Mouse (Mus musculus) liver, embryonic 15.5 days (tissue): ENCODE results near the gene Gm11037. TPM values are rescaled to one million over a fixed set of nuclear protein-coding genes. Genes with fewer than 3 reads are reported as not detected.

Experiments
- ATAC-seq: fragments of 200-750 bp; cut with Nextera tagmentation; 2 replicates; pipeline ENCODE4 v1.8.0; 2017; ENCODE audit warnings: moderate number of reproducible peaks, mild to moderate bottlenecking, moderate library complexity; ENCODE audit not compliant: insufficient read depth
- H3K27ac ChIP-seq: fragments of 300-500 bp; sonication (generic); replicated peaks from 2 replicates; pipeline ENCODE4 v1.5.1; 2015; ENCODE audit warnings: mild to moderate bottlenecking, inconsistent platforms
- H3K27me3 ChIP-seq: fragments of 300-500 bp; sonication (generic); 2 replicates; pipeline ENCODE4 v1.6.1; 2015; ENCODE audit warnings: mild to moderate bottlenecking, inconsistent platforms
- H3K36me3 ChIP-seq: fragments of 300-500 bp; sonication (generic); replicated peaks from 2 replicates; pipeline ENCODE4 v1.6.1; 2015; ENCODE audit warnings: moderate library complexity, mild to moderate bottlenecking, inconsistent platforms
- H3K4me1 ChIP-seq: fragments of 300-500 bp; sonication (generic); replicated peaks from 2 replicates; pipeline ENCODE4 v1.6.1; 2015; ENCODE audit warnings: inconsistent platforms
- H3K4me2 ChIP-seq: fragments of 300-500 bp; sonication (generic); 2 replicates; pipeline ENCODE4 v1.6.1; 2015; ENCODE audit warnings: moderate library complexity, mild to moderate bottlenecking, inconsistent platforms
- H3K4me3 ChIP-seq: fragments of 300-500 bp; sonication (generic); replicated peaks from 2 replicates; pipeline ENCODE4 v1.5.1; 2015; ENCODE audit warnings: mild to moderate bottlenecking, inconsistent platforms
- H3K9ac ChIP-seq: fragments of 300-500 bp; sonication (generic); 2 replicates; pipeline ENCODE4 v1.6.1; 2015; ENCODE audit warnings: moderate library complexity, mild to moderate bottlenecking, inconsistent platforms
- H3K9me3 ChIP-seq: fragments of 300-500 bp; sonication (generic); replicated peaks from 2 replicates; pipeline ENCODE4 v1.6.1; 2016; ENCODE audit warnings: inconsistent platforms
- WGBS: fragments of 180-500 bp; shearing (Covaris S2); methylation state at CpG from one replicate; pipeline ENCODE4 v1.1.7; 2015; ENCODE audit warnings: mixed read lengths; ENCODE audit not compliant: insufficient replicate concordance; 5-methylcytosine and 5-hydroxymethylcytosine counted together
- polyA plus RNA-seq: library from polyadenylated mRNA; unstranded; fragments of >200 nt; fragmentation: Nextera tagmentation; extraction: Ambion mirVana; gene quantifications from 2 replicates; pipeline ENCODE4 v1.2.1, GENCODE M21; 2015

Gm11037 gene
- polyA plus RNA-seq, 1 experiment from 2014 or later, result not detected

DNA sequence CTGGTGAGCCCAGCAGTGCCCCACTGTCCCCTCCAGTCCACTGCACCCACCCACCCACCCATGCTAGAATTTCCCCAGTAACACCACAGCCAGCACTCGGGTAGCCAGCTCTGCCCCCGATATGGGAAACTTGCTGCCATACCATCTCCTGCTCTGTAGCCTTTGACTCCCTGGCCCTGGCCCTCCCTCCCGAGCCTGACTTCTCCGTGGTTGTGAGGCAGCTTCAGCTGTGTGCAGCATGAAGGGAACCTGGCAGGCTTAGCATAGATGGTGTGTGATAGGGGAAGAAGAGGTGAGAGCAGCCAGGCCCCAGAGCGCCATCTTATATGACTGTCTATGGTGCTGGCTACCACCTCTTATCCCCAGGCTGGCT is 7.2 kb downstream of the Gm11037 start:
- Histone ChIP-seq H3K27ac (peak overlapping the region; percentile 61; the same call in 1 of the 2 replicates), H3K36me3 (peaks cover 29% of the 10 kb centered on the region), H3K4me1 (peaks cover 63% of the 10 kb centered on the region), H3K9me3 (no peaks in the 10 kb centered on the region), H3K9ac (no peak overlapping the region), H3K27me3 (no peaks in the 10 kb centered on the region), H3K4me3 (no peak overlapping the region), H3K4me2 (no peak overlapping the region)
- WGBS, result 64% methylated on average over 5 of the region's 5 CpGs
- no peak for ATAC-seq

DNA sequence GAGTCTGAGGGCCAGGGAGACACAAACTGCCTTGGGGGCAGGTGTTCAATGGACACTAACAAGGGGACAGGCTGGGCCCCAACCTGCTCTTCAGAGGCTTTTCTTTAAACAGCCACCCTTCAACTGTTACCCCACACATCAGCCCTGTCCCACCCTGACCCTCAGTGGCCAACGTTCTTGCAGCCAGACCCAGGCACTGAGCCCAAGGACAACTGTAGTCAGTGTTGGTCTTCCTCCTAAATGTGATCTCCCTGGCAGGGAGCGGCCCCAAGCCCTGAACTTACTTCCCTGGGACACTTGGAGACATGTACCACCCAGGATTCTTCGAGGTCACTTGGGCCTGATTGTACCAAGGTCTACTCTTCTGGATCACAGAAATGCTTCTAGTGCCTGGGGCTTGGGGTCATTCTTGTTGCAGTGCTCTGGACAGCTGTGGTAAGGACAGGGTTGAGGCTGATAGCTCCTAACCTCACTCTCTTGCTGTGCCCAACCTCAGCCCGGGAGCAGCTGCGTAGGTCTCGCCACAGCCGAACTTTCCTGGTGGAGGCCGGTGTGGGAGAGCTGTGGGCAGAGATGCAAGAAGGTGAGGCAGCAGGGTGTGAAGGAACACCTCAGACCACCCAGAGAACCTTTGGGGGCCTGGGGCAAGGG is 8.2 kb downstream of the Gm11037 start:
- no peak for ATAC-seq
- Histone ChIP-seq H3K27me3 (no peaks in the 10 kb centered on the region), H3K4me1 (peaks cover 55% of the 10 kb centered on the region)

DNA sequence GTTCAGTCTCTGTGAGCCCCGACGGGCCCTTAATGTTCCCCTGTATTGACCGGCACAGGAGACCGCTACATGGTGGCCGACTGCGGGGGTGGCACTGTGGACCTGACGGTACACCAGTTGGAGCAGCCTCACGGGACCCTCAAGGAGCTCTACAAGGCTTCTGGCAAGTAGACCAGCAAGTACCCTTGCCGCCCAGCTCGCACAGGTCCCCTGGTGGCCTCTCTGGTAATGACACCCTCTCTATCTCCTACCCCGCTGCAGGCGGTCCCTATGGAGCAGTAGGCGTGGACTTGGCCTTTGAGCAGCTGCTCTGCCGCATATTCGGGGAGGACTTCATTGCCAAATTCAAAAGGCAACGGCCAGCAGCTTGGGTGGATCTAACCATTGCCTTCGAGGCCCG is 9.3 kb downstream of the Gm11037 start:
- Histone ChIP-seq H3K27ac (peak overlapping the region; percentile 48; the same call in 1 of the 2 replicates), H3K9ac (no peak overlapping the region), H3K9me3 (no peaks in the 10 kb centered on the region), H3K27me3 (no peaks in the 10 kb centered on the region), H3K4me3 (no peak overlapping the region), H3K4me1 (peaks cover 47% of the 10 kb centered on the region), H3K4me2 (peak overlapping the region; percentile 42), H3K36me3 (peaks cover 49% of the 10 kb centered on the region)
- peak; percentile 78 for ATAC-seq
- 25% methylated on average over 18 of the region's 18 CpGs for WGBS

More for the DNA sequence above, 8.2 kb downstream of the Gm11037 start:
- no peaks in the 10 kb centered on the region for H3K9me3 ChIP-seq
- no peak overlapping the region for H3K4me3 ChIP-seq
- WGBS, result 84% methylated on average over 8 of the region's 8 CpGs
- H3K27ac ChIP-seq, result no peak overlapping the region; the same call in 1 of the 2 replicates
- peaks cover 38% of the 10 kb centered on the region for H3K36me3 ChIP-seq
- H3K4me2 ChIP-seq, result no peak overlapping the region
- H3K9ac ChIP-seq, result no peak overlapping the region

DNA sequence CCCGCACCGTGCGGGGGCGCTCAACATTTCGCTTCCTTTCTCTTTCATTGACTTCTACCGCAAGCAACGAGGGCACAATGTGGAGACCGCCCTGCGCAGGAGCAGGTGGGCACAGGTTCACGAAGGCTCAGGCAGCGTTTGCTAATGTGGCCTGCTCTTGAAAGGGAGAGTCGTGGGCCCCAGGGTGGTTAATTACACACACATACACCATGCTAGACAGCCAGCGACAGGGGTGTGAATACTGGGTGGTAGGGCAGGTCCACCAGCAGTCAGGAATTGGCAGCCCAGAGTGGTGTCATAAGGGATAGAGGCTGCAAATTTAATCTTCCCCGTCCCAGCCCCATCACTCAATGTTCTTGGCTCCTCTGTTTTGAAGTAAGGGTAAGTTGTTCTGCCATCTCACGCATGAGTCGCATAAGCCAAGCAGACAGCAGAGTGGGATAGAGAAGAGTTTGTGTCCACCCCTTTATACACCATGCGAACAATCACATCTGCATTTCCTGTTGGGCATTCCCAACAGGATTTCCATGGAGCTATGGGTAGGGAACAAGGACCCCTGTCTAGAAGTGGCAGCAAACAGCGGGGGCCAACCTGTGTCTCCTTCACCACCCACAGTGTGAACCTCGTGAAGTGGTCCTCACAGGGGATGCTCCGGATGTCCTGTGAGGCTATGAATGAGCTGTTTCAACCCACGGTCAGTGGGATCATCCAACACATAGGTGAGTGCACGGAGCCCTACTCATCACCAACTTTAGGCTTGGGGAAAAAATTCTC is 9.9 kb downstream of the Gm11037 start:
- H3K27me3 ChIP-seq, result no peaks in the 10 kb centered on the region
- peak; percentile 10 for ATAC-seq
- WGBS, result 79% methylated on average over 22 of the region's 22 CpGs
- H3K27ac ChIP-seq, result 0 out of 2 replicates have a peak overlapping the region, but pooled peaks have one; percentile 20
- H3K4me3 ChIP-seq, result no peak overlapping the region
- peaks cover 55% of the 10 kb centered on the region for H3K36me3 ChIP-seq
- H3K4me1 ChIP-seq, result peaks cover 43% of the 10 kb centered on the region
- H3K9ac ChIP-seq, result no peak overlapping the region
- H3K9me3 ChIP-seq, result no peaks in the 10 kb centered on the region
- peak overlapping the region; percentile 42 for H3K4me2 ChIP-seq

DNA sequence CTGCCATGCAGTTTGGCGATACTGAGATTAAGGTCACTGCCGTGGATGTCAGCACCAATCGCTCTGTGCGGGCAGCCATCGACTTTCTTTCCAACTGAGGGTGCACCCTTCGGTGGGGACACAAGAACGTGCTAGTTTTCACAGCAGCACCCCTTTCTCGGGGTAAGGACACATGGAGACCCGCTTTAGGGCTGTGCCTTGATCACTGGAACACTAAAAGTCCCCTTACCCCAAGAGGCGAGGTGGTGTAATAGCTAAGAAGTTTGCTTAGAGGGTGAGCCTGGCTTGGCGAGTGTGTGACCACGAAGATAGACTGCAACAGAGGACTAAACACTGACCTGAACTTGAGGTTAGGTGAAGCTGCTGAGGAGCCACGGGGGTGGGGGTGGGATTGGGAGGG is 11.8 kb downstream of the Gm11037 start:
- Histone ChIP-seq H3K9ac (no peak overlapping the region), H3K36me3 (peaks cover 75% of the 10 kb centered on the region), H3K27ac (no peak overlapping the region), H3K4me2 (no peak overlapping the region), H3K9me3 (no peaks in the 10 kb centered on the region), H3K4me1 (peaks cover 31% of the 10 kb centered on the region), H3K27me3 (no peaks in the 10 kb centered on the region), H3K4me3 (no peak overlapping the region)
- 75% methylated on average over 13 of the region's 13 CpGs for WGBS
- ATAC-seq, result no peak

DNA sequence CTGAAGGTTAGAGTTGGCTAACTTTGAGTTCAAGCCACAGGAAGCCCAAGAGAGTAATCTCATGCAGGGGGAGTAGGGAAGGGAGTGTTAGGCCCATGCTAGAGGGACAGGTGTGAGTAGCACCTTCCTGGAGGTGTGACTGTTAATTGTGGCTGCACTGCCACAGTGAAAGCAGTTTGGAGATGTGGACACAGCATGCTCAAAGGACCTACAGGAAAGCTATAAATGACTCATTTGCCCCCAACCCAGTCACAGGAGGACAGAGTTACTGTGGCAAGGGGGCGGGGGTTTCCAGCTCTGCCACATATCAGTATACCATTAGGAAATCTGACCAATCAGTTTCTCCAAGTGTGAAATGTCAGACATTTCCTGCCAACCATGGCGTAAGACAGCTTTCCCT is 12.2 kb downstream of the Gm11037 start:
- H3K36me3 ChIP-seq, result peaks cover 79% of the 10 kb centered on the region
- H3K4me3 ChIP-seq, result no peak overlapping the region
- H3K9ac ChIP-seq, result no peak overlapping the region
- WGBS, result 78% methylated on average over 2 of the region's 2 CpGs
- H3K4me2 ChIP-seq, result no peak overlapping the region
- H3K4me1 ChIP-seq, result peaks cover 28% of the 10 kb centered on the region
- H3K9me3 ChIP-seq, result no peaks in the 10 kb centered on the region
- no peak for ATAC-seq
- H3K27me3 ChIP-seq, result no peaks in the 10 kb centered on the region
- H3K27ac ChIP-seq, result no peak overlapping the region

DNA sequence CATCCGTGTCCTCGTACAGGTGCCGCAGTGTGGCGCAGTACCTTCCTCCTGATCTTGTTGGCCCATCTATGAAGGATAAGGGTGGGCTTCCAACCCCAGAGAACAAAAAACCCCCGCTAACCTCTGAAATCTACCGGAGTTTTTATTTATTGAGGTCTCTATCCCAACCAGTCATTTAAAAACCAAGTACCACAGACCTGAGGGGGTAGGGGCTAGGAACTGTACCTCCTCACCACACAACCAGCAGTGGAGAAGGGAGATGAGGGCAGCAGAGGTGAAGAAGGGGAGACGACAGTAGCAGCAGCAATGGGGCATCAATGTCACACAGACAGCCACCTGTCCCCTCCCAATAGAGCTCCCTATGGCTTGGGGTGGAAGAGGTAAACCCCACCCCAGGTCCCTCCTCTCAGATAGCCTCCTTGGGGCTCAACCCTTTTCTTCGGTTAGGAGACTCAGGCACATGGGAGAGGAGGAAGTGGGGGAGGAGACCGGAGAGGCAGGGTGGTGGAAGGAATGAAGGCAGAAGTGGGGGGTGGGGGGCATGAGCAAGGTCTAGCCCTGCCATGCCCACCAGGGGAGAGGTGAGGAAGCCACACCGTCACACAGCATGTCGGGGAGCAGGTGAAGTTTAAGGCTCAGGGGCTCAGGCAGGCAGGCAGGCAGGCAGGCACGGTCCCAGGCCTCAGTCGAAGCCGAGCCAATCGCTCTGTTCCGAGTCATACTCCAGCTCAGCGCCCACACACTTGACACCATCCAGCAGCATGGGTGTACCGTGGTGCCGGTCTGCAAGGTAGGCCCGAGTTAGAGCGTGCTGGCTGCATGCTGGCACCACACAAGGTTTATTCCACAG is 13.1 kb downstream of the Gm11037 start:
- no peak for ATAC-seq
- H3K4me1 ChIP-seq, result peaks cover 29% of the 10 kb centered on the region
- H3K27ac ChIP-seq, result no peak overlapping the region
- WGBS, result 78% methylated on average over 21 of the region's 21 CpGs
- no peak overlapping the region for H3K9ac ChIP-seq
- H3K9me3 ChIP-seq, result no peaks in the 10 kb centered on the region
- no peaks in the 10 kb centered on the region for H3K27me3 ChIP-seq
- no peak overlapping the region for H3K4me2 ChIP-seq
- H3K4me3 ChIP-seq, result no peak overlapping the region
- H3K36me3 ChIP-seq, result peaks cover 88% of the 10 kb centered on the region

DNA sequence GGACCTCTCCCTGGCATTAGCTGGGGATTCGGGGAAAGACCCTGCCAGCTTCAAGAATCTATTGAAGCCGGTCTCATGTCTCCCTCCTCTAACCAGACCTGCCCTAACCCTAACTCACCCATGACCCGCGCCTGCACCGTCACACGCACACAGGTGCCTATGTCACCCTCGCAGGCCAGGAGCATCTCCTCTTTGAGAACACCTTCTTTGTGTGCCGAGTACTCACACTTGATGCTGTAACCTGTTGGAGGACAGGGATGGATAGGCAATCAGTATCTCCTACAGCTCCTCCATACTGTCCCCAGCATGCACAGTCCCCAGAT is 13.7 kb downstream of the Gm11037 start:
- Histone ChIP-seq H3K4me2 (no peak overlapping the region), H3K36me3 (peaks cover 94% of the 10 kb centered on the region), H3K4me3 (no peak overlapping the region), H3K9ac (no peak overlapping the region), H3K9me3 (no peaks in the 10 kb centered on the region), H3K27me3 (no peaks in the 10 kb centered on the region), H3K27ac (no peak overlapping the region), H3K4me1 (peaks cover 30% of the 10 kb centered on the region)
- no peak for ATAC-seq
- WGBS, result 92% methylated on average over 8 of the region's 8 CpGs

DNA sequence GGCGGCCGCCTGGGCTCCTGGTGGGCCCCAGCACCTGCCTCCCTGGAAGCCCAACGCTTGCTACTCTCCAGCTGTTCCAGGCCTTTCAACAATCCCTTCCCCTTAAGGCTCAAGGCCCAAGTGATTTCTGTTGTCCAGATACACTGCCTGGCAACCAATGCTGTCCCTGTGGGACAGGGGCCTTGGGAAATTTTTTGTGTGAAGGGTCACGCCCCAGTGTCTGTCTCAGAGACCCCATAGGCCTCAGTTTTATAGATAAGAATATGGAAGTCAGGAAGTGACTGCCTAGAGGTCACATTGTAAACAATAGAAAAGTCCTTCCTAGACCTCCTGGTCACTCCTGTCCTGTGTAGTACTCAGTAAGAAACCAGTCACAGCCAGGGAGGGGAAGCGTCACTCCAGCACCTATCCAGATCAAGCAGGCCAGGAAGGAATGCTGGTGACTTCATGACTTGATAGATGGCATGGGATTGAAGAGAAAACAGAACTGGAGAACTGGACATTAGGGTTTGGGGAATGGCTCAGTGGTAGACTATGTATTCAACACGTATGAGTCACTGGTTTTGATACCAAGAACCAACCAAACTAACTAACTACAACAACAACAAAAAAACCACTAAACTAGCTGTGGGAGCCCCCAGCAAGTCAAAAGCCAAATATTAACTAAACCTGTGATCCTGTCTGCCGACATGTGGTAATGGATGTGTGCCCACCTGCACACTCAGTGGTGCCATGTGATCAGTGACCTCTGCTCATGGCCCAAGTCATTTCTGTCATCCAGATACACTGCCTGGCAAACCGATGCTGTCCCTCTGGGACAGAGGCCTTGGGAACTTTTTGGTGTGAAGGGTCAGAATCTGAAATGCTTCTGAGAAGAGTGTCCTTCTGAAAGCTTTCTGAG is 15.3 kb downstream of the Gm11037 start:
- H3K36me3 ChIP-seq, result peaks cover 98% of the 10 kb centered on the region
- H3K4me3 ChIP-seq, result no peak overlapping the region
- no peak overlapping the region for H3K9ac ChIP-seq
- no peaks in the 10 kb centered on the region for H3K9me3 ChIP-seq
- no peaks in the 10 kb centered on the region for H3K27me3 ChIP-seq
- H3K4me2 ChIP-seq, result no peak overlapping the region
- H3K4me1 ChIP-seq, result peaks cover 32% of the 10 kb centered on the region
- ATAC-seq, result no peak
- WGBS, result 83% methylated on average over 8 of the region's 8 CpGs
- peak overlapping the region; percentile 33; the same call in 1 of the 2 replicates for H3K27ac ChIP-seq

DNA sequence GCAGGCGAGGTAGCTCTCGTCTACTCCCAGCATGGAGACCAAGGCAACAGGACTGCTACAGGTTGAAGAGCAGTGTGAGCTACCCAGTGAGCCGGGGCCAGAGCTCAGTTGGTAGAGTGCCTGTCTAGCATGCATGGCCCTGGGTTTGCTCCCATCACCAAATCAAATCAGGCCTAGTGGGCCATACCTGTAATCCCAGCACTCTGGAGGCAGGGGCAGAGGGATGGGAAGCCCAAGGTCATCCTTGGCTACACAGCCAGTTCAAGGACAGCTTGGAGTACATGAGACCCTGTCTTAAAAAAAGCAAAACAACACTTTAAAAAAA is 15.9 kb downstream of the Gm11037 start:
- H3K4me3 ChIP-seq, result no peak overlapping the region
- H3K4me1 ChIP-seq, result peaks cover 39% of the 10 kb centered on the region
- no peak overlapping the region for H3K4me2 ChIP-seq
- ATAC-seq, result no peak
- H3K36me3 ChIP-seq, result peaks cover 98% of the 10 kb centered on the region
- no peaks in the 10 kb centered on the region for H3K27me3 ChIP-seq
- H3K27ac ChIP-seq, result peak overlapping the region; percentile 33; the same call in 1 of the 2 replicates
- no peak overlapping the region for H3K9ac ChIP-seq
- no peaks in the 10 kb centered on the region for H3K9me3 ChIP-seq
- 72% methylated on average over 3 of the region's 3 CpGs for WGBS
